Mouse (Mus musculus) CH12.LX (cell line): Measurements from ENCODE around the gene Kctd7. TPM values are rescaled to one million over a fixed set of nuclear protein-coding genes. Genes with fewer than 3 reads are reported as not detected.

ENCODE experiments used
- DNase-seq: peaks from one replicate; pipeline ENCODE4 v3.0.0-alpha.2; 2013; ENCODE audit errors: extremely low read depth
- H3K27ac ChIP-seq: 2 replicates; pipeline ENCODE4 v1.5.1; 2012; ENCODE audit warnings: low read depth, mild to moderate bottlenecking, control low read depth, moderate library complexity; ENCODE audit not compliant: insufficient read depth
- H3K27me3 ChIP-seq: replicated peaks from 2 replicates; pipeline ENCODE3; 2012; ENCODE audit warnings: inconsistent platforms
- H3K36me3 ChIP-seq, 2 experiments: replicated peaks in 1 of 2; 2 replicates each; pipeline versions ENCODE3 to v1.6.1; 2012; ENCODE audit warnings: inconsistent platforms in 1 of 2, low read length in 1 of 2, mild to moderate bottlenecking in 1 of 2, mixed read lengths in 1 of 2, moderate library complexity in 1 of 2; ENCODE audit not compliant: control insufficient read depth in 1 of 2, insufficient read depth in 1 of 2
- H3K4me1 ChIP-seq, 2 experiments: 2 replicates each; pipeline ENCODE4 v1.6.1; 2012; ENCODE audit warnings: inconsistent platforms in 1 of 2, moderate library complexity in 1 of 2; ENCODE audit not compliant: insufficient read depth in 2 of 2, control insufficient read depth in 1 of 2
- H3K4me2 ChIP-seq: 2 replicates; pipeline ENCODE4 v1.6.1; 2012; ENCODE audit warnings: low read depth, mild to moderate bottlenecking, control low read depth; ENCODE audit not compliant: poor library complexity, insufficient read depth, severe bottlenecking
- H3K4me3 ChIP-seq, 3 experiments: fragments of 150-350 bp in 1 of 3; sonication (generic) in 1 of 3; replicated peaks in 1 of 3; 2 replicates each; pipeline versions ENCODE3 to v1.5.1; 2011 to 2012; ENCODE audit warnings: low read depth in 2 of 3, low read length in 2 of 3, mild to moderate bottlenecking in 2 of 3, moderate library complexity in 2 of 3, control low read depth in 1 of 3, improper control_type of control experiment in 1 of 3, inconsistent platforms in 1 of 3, mixed read lengths in 1 of 3; ENCODE audit not compliant: poor library complexity in 1 of 3
- H3K79me2 ChIP-seq: replicated peaks from 2 replicates; pipeline ENCODE4 v1.6.1; 2012; ENCODE audit warnings: mild to moderate bottlenecking, moderate library complexity; ENCODE audit not compliant: control insufficient read depth, poor library complexity, insufficient read depth, severe bottlenecking; ENCODE audit errors: extremely low read depth
- H3K9ac ChIP-seq: 2 replicates; pipeline ENCODE4 v1.6.1; 2012; ENCODE audit warnings: low read depth, mild to moderate bottlenecking, control low read depth, moderate library complexity; ENCODE audit not compliant: insufficient read depth
- H3K9me3 ChIP-seq: replicated peaks from 2 replicates; pipeline ENCODE3; 2012; ENCODE audit warnings: low read length, inconsistent platforms, mixed read lengths
- BHLHE40 ChIP-seq: IDR thresholded peaks from 2 replicates; pipeline ENCODE4 v1.6.1; 2011; ENCODE audit warnings: mild to moderate bottlenecking, low read depth, low read length, improper control_type of control experiment
- CHD2 ChIP-seq: IDR thresholded peaks from 2 replicates; pipeline ENCODE4 v1.6.1; 2011; ENCODE audit warnings: low read length, improper control_type of control experiment
- CTCF ChIP-seq, 2 experiments: IDR thresholded peaks in 1 of 2; conservative IDR thresholded peaks in 1 of 2; 2 replicates each; pipeline ENCODE4 v1.5.1; 2011 to 2012; ENCODE audit warnings: low read depth in 2 of 2, low read length in 2 of 2, improper control_type of control experiment in 1 of 2, inconsistent platforms in 1 of 2, mild to moderate bottlenecking in 1 of 2, moderate library complexity in 1 of 2
- ELF1 ChIP-seq: IDR thresholded peaks from 2 replicates; pipeline ENCODE4 v1.6.1; 2014; ENCODE audit warnings: low read depth, mild to moderate bottlenecking, inconsistent platforms, low read length, improper control_type of control experiment
- EP300 ChIP-seq: IDR thresholded peaks from 2 replicates; pipeline ENCODE4 v1.6.1; 2011; ENCODE audit warnings: low read length, improper control_type of control experiment
- ETS1 ChIP-seq: conservative IDR thresholded peaks from 2 replicates; pipeline ENCODE4 v1.6.1; 2012; ENCODE audit warnings: low read depth, mild to moderate bottlenecking, inconsistent platforms, low read length, improper control_type of control experiment, moderate library complexity
- GABPA ChIP-seq: IDR thresholded peaks from 2 replicates; pipeline ENCODE4 v1.6.1; 2012; ENCODE audit warnings: low read depth, low read length, improper control_type of control experiment, inconsistent platforms; ENCODE audit not compliant: insufficient replicate concordance
- IRF4 ChIP-seq: IDR thresholded peaks from 2 replicates; pipeline ENCODE4 v1.6.1; 2014; ENCODE audit warnings: low read depth, mild to moderate bottlenecking, inconsistent platforms, low read length, improper control_type of control experiment
- KAT2A ChIP-seq: IDR thresholded peaks from 2 replicates; pipeline ENCODE4 v1.6.1; 2012; ENCODE audit warnings: low read length, improper control_type of control experiment, inconsistent platforms; ENCODE audit not compliant: insufficient replicate concordance
- MAFK ChIP-seq: IDR thresholded peaks from 2 replicates; pipeline ENCODE4 v1.6.1; 2011; ENCODE audit warnings: low read length, improper control_type of control experiment; ENCODE audit not compliant: insufficient replicate concordance
- MAX ChIP-seq: IDR thresholded peaks from 2 replicates; pipeline ENCODE4 v1.6.1; 2011; ENCODE audit warnings: low read length, improper control_type of control experiment
- MAZ ChIP-seq: IDR thresholded peaks from 2 replicates; pipeline ENCODE4 v1.6.1; 2012; ENCODE audit warnings: low read depth, mild to moderate bottlenecking, inconsistent platforms, low read length, improper control_type of control experiment, moderate library complexity
- MXI1 ChIP-seq: IDR thresholded peaks from 2 replicates; pipeline ENCODE4 v1.6.1; 2011; ENCODE audit warnings: mild to moderate bottlenecking, low read depth, low read length, improper control_type of control experiment
- MYC ChIP-seq: IDR thresholded peaks from 2 replicates; pipeline ENCODE4 v1.6.1; 2011; ENCODE audit warnings: low read depth, mild to moderate bottlenecking, improper control_type of control experiment, low read length
- NELFE ChIP-seq: IDR thresholded peaks from 2 replicates; pipeline ENCODE4 v1.6.1; 2011; ENCODE audit warnings: low read depth, low read length, improper control_type of control experiment
- PAX5 ChIP-seq: IDR thresholded peaks from 2 replicates; pipeline ENCODE4 v1.6.1; 2012; ENCODE audit warnings: low read length, inconsistent platforms, mixed read lengths
- POLR2A ChIP-seq: IDR thresholded peaks from 2 replicates; pipeline ENCODE4 v1.6.1; 2011; ENCODE audit warnings: low read depth, mild to moderate bottlenecking, improper control_type of control experiment, low read length
- SIN3A ChIP-seq: IDR thresholded peaks from 2 replicates; pipeline ENCODE4 v1.6.1; 2012; ENCODE audit warnings: low read length, improper control_type of control experiment, inconsistent platforms
- SMC3 ChIP-seq: IDR thresholded peaks from 2 replicates; pipeline ENCODE4 v1.6.1; 2011; ENCODE audit warnings: low read depth, low read length, improper control_type of control experiment
- TCF12 ChIP-seq: IDR thresholded peaks from 2 replicates; pipeline ENCODE4 v1.6.1; 2014; ENCODE audit warnings: low read depth, mild to moderate bottlenecking, inconsistent platforms, low read length, improper control_type of control experiment
- UBTF ChIP-seq: IDR thresholded peaks from 2 replicates; pipeline ENCODE4 v1.6.1; 2012; ENCODE audit warnings: low read depth, mild to moderate bottlenecking, inconsistent platforms, low read length, improper control_type of control experiment, moderate library complexity
- USF2 ChIP-seq: conservative IDR thresholded peaks from 2 replicates; pipeline ENCODE4 v1.6.1; 2011; ENCODE audit warnings: low read depth, low read length, improper control_type of control experiment
- ZC3H11A ChIP-seq: IDR thresholded peaks from 2 replicates; pipeline ENCODE4 v1.6.1; 2012; ENCODE audit warnings: low read depth, mild to moderate bottlenecking, inconsistent platforms, low read length, improper control_type of control experiment
- ZKSCAN1 ChIP-seq: IDR thresholded peaks from 2 replicates; pipeline ENCODE4 v1.6.1; 2012; ENCODE audit warnings: low read depth, inconsistent platforms, low read length, improper control_type of control experiment, borderline replicate concordance
- ZMIZ1 ChIP-seq: IDR thresholded peaks from 2 replicates; pipeline ENCODE4 v1.6.1; 2012; ENCODE audit warnings: low read depth, mild to moderate bottlenecking, inconsistent platforms, low read length, improper control_type of control experiment
- ZNF384 ChIP-seq: IDR thresholded peaks from 2 replicates; pipeline ENCODE4 v1.6.1; 2012; ENCODE audit warnings: low read depth, low read length, improper control_type of control experiment, inconsistent platforms
- dilution Hi-C: fragments of 300-500 bp; cut with MboI; formaldehyde crosslinking; loops from 2 replicates; pipeline ENCODE4 v1.14.3; 2020; ENCODE audit warnings: low sequenced_read_pairs; ENCODE audit not compliant: extremely low pct_unique_long_range_greater_than_20kb, extremely low pct_ligation_motif_present
- in situ Hi-C: fragments of 300-500 bp; cut with MboI; formaldehyde crosslinking; loops from 3 replicates; pipeline ENCODE4 v1.14.3; 2019; ENCODE audit warnings: low sequenced_read_pairs, low pct_ligation_motif_present, low pct_unique_long_range_greater_than_20kb, mixed read lengths
- polyA plus RNA-seq: library from polyadenylated mRNA; unstranded; fragments of >175 nt; gene quantifications from 2 replicates; pipeline ENCODE4 v1.2.1, GENCODE M21; 2012; ENCODE audit warnings: low read depth; ENCODE audit not compliant: insufficient read length
- total RNA-seq, 2 experiments: library from RNA; depleted of rRNA; stranded (reverse); fragments of 300-350 nt in 1 of 2; fragments of >200 nt in 1 of 2; gene quantifications; 2 replicates each; pipeline ENCODE4 v1.2.3; 2012 to 2014

Gene Kctd7
- total and polyA plus RNA-seq, 3 experiments: 2.8 to 4.3 (median 3.3) TPM

DNA sequence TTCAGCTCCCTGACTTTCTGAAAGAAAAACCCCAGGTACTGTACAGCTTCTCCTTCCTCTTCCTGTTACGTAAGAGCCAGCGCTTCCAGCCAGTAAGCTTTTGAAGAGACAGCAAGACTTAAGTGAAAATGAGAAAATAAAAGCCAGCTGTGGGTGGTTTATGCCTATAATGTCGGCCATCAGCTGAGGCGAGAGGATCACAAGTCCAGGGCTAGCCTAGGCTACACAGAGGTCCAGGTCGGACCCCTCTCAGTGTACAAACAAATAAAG, 15.2 kb upstream of the Kctd7 start:
- Histone ChIP-seq H3K27ac (peak overlapping the region; percentile 43; the same call in 1 of the 2 replicates), H3K27me3 (no peaks in the 10 kb centered on the region), H3K9me3 (no peaks in the 10 kb centered on the region), H3K4me3 (no peak overlapping the region), H3K4me1 (peaks cover 4 to 22% of the 10 kb centered on the region in 2 experiments; a peak in 3 of 4 replicates), H3K36me3 (peaks cover 12 to 72% of the 10 kb centered on the region in 2 experiments), H3K9ac (no peak overlapping the region), H3K4me2 (peak overlapping the region; percentile 64), H3K79me2 (0 out of 2 replicates have a peak, but pooled peaks cover 1% of the 10 kb centered on the region)
- no peak for TF ChIP-seq NELFE
- no peak for TF ChIP-seq MAFK
- peak; percentile 58; the same call in 1 of the 2 replicates for TF ChIP-seq ELF1
- no peak for TF ChIP-seq MAX
- no peak for TF ChIP-seq CHD2
- no peak for TF ChIP-seq IRF4
- TF ChIP-seq ZNF384: no peak
- no peak for TF ChIP-seq PAX5
- no peak for TF ChIP-seq MAZ
- TF ChIP-seq SMC3: no peak
- TF ChIP-seq MXI1: no peak
- no peak for TF ChIP-seq CTCF (conservative IDR thresholded peaks at IDR 0.05 in 1 of 2, IDR thresholded peaks at IDR 0.05 in 1 of 2; ENCODE audit: low read depth in 2 of 2, low read length in 2 of 2)
- no peak for TF ChIP-seq KAT2A
- peak; percentile 0; the same call in 1 of the 2 replicates for TF ChIP-seq ETS1
- no peak for TF ChIP-seq POLR2A
- TF ChIP-seq UBTF: no peak
- in situ Hi-C loops (no loop called here), dilution Hi-C loops (no loop called here)
- DNase-seq: no peak

DNA sequence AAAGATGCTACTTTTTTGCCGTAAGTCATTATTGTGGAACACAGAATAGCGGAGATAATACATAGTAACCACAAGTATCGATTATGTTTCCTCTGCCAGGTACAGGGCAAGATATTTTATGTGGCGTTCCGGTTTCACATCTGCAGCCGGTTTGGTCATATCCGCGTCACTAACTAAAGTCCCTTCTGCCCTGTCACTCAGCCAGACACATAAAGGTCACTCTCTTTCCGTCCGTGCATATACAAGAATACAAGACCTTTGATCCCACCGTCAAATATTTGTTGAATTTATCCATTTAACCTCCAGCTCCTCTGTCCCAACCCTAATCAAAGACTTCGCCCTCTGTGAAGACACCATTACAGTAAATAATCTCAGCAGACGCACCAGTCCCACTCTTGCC, 8.1 kb upstream of the Kctd7 start:
- Histone ChIP-seq H3K36me3 (peaks cover 12 to 51% of the 10 kb centered on the region in 2 experiments), H3K4me3 (no peak overlapping the region), H3K27ac (no peak overlapping the region), H3K27me3 (no peaks in the 10 kb centered on the region), H3K79me2 (no peaks in the 10 kb centered on the region), H3K4me2 (no peak overlapping the region), H3K9me3 (no peaks in the 10 kb centered on the region), H3K9ac (no peak overlapping the region), H3K4me1 (no peaks in the 10 kb centered on the region)
- TF ChIP-seq MYC (no peak), NELFE (no peak), UBTF (no peak), IRF4 (no peak), GABPA (no peak), ELF1 (no peak), MAZ (no peak), ZMIZ1 (no peak), USF2 (no peak), MAFK (no peak), KAT2A (no peak), EP300 (no peak), ZKSCAN1 (no peak), TCF12 (no peak), SIN3A (no peak), MXI1 (no peak), ZC3H11A (no peak), BHLHE40 (no peak), PAX5 (no peak), CTCF (conservative IDR thresholded peaks at IDR 0.05 in 1 of 2, IDR thresholded peaks at IDR 0.05 in 1 of 2; ENCODE audit: low read depth in 2 of 2, low read length in 2 of 2) (no peak)
- dilution Hi-C loops (no loop called here), in situ Hi-C loops (loop anchor here (5.0 kb wide), 1 partner anchor 89 kb away; no protein-coding TSS in a partner anchor)
- DNase-seq: no peak
